Mouse (Mus musculus): ENCODE results near the gene Cabp1.
"Not testable (repeated sequence)": the region's sequence is repeated elsewhere in the genome, so short reads cannot be mapped to it uniquely, and the experiment has no call there.

Gene Cabp1

DNA sequence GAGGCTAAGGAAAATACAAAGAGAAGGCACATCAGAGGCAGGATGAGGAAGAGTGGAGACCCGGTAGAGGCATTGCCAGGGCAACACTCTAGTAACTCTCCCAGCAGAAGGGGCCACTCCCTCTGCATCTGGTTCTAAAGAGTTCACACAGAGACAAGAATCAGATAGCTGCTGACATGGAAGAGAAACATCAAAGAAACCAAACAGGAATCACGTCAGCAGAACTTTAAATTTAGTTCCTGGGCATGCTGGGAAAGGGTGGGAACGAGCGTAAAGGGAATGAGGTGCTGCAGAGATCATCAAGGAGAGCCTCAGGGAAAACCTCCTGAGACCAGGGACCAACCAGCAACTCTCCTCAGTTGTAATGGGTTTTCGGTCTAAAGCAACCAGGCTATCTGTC is 43.2 kb downstream of the Cabp1 start:
- DNase-seq (ENCODE audit: low read depth): no peak

DNA sequence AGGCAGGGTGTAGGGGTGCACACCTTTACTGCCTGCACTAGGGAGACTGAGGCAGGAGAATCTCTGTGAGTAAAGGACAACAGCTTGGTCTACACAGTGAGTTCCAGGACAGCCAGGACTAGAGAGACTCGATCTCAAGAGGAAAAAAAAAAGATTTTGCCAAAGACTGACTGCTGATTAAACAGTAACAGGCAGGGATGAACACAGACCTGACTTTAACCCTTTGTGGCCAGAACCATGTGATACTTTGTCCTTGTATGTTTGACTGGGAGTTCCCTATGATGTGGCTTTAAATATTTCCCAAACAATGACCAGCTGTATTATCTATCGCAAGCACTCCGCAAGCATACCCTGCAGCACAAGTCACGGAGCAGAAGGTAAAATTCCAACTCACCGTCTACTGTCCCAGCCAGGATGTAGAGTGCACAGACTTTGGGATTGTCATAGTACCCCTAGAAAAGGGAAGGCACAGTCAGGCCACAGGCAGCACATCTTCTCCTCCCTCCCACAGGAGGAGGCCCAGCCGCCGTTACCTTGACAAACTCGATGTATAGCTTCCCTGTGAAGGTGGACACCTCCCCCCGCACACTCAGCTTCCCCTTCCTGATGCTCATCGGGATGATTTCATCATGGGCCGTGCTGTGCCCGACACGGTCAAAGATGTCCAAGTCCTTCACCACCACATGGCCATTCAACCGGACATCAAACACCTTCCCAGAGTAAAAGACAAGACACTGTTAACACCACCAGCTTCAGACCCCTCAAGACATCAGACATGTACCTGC is 44.3 kb downstream of the Cabp1 start:
- DNase-seq (ENCODE audit: low read depth): no peak

DNA sequence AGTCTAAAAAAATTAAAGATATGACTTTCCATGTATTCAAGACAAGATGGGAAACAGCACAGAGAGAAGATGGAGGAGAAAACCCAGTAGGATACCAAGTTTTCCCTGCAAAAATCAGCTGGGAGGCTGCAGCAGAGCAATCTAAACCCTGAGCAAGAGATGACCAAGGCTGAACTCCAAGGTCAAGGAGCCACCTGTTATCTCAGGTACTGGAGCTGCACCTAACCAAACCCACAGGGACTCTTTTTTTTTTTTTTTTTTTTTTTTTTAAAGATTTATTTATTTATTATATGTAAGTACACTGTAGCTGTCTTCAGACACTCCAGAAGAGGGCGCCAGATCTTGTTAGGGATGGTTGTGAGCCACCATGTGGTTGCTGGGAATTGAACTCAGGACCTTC is 45.3 kb downstream of the Cabp1 start:
- DNase-seq (ENCODE audit: low read depth): not testable (repeated sequence)

DNA sequence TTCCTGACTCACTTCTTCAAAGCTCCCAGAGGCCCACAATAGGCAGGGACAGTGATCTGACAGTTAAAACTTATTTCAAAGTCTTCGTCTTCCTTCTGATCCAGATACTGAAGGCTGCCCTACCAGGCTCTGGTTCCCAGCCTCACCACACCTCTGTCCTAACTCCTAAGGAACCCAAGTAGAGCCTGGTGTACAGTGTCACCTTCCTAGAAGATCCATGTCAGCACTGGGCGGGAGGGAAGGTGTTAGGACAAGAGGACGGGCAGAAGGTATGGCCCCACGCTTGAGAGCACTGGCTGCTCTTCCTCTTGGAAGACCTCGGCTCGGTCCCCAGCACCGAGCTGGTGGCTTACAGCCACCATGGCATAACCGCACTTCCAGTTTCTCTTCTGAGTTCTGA is 45.8 kb downstream of the Cabp1 start:
- no peak for DNase-seq (ENCODE audit: low read depth)

DNA sequence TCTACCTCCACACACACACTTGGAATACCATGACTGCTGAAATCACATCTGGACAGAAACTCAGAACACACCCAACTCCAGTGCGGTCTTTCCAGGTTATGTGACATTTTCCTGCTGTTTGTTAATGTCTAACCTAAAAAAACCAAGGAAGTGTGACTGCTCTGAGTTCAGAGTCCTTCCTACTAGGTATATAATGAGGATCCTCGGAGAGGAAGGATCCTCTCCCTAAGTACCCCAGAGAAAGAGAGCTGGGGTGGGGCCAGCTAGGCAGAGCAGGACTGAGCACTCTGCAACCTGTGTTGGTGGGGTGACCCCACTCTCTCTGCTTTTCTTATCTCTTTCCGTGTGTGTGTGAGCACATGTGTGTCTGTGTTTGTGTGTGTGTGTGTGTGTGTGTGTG is 46.8 kb downstream of the Cabp1 start:
- no peak for DNase-seq (ENCODE audit: low read depth)

DNA sequence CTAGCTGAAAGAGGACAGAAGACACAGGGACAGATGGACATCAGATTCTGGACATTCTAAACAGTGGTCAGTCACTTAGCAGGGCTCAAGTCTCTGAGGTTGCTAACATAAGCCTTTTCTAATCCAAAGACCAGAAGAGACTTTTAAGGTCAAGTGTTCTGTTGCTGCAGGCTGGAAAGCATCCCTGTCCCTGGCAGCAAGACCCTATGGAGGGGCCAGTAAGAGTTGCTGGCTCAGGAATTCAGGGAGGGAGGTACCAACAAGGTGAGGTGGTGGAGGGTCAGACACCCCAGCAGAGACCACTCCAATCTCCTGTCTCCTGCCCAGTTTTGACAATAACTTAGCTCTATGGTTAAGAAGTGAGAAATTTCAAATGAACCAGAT is 47.4 kb downstream of the Cabp1 start:
- DNase-seq (ENCODE audit: low read depth): no peak

DNA sequence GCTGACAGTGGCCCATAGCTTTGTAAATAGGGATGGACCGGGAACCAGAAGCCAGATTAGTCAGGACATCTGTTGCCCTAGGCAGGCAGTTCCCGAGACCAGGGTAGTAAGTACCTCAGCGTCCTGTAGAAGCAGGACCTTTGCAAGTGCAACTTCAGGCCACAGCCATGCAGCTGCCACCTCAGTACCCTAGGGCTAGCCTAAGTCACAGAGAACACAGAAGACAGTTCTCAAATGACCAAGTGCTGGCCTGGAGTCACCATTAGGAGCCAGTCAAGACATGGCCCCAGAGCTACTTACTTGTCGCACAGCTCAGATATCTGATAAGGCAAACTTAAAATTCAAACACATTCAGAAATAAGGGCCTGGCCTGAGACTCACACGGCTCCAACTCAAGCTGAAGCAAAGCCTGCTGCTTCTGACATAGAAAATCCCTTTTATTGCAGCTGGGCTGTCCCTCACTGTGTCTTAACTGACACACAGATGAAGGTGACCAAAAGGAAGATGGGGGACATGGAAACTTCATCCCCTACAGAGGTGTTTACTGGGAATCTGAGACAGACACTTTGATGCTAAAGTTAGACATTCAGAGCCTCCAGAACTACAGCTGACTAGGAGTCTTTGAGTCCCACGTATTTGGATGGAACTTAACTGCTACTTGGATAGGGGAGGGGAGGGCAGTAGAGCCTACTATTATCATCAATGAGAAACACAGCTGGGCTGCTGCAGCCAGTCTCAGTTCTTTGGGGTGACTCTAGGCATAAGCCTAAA is 48.0 kb downstream of the Cabp1 start:
- DNase-seq (ENCODE audit: low read depth): no peak

DNA sequence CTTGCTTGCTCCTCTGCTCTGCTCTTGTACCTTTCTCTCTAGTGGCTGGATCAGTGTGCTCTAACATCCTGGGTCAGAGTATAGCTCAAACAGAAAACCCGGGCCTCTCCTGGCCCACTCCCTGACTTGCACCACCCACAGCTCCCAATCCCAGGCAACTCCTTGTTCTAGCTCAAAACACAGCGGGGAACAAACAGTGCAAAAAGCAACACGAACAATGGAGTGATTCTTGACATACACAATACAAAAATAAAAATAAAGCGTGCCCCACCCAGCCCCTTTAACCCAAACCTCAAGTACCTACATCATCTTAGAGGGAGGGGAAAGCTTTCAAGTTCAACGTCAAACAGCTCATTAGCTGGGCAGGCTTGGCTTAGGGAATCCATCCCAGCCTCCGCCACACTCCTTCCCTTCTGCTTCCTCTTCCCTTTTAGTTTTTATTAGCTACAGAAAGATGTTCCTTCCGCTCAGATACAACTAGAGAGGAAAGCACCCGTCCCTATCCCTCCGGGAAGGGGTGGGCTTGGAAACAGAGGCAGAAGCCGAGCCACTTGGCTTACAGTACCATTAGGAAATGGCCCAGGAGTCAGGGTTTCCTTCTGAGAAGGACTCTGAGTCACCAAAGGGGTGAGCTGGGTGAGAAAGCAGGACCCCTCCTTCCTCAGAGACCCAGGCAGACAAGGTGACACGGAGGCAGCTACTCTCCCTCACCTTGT is 48.8 kb downstream of the Cabp1 start:
- no peak for DNase-seq (ENCODE audit: low read depth)

DNA sequence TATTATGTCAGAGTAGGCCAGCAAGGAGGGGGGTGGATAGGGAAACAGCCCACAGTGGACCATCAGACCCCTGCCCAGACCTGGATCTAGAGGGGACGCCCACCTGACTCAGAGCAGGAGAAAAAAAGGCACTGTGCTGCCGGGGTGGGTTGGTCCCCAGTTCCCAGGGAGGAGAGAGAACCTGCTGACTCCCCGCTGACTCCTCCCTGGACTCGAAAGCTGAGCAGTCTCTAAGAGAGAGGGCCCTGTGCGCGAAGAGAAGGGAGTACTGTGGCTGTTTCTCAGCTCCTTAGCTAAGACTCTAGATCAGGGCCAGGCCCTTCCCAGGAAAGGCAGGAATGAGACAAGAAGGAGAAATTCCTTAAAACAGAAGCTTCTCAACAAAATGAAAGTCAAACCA is 49.7 kb downstream of the Cabp1 start:
- DNase-seq (ENCODE audit: low read depth): no peak

DNA sequence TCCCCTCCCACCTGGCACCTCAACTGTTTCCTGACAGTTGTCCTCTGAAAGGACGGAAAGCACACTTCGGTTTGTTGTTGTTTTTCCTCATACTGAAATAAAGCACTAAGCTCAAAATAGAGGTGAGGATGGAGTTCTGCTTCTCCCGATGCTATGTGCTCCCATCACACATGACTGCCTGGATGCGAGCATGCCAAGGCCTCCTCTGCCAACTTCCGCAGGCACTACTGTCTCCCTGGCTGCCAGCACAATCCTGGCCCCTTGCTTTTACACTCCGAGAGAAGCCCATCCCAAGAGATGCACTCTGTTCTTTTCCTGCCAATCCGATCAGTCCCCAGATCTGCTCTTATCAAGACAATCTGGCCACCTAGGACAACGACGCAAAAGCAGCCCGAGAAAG is 50.6 kb downstream of the Cabp1 start:
- no peak for DNase-seq (ENCODE audit: low read depth)

DNA sequence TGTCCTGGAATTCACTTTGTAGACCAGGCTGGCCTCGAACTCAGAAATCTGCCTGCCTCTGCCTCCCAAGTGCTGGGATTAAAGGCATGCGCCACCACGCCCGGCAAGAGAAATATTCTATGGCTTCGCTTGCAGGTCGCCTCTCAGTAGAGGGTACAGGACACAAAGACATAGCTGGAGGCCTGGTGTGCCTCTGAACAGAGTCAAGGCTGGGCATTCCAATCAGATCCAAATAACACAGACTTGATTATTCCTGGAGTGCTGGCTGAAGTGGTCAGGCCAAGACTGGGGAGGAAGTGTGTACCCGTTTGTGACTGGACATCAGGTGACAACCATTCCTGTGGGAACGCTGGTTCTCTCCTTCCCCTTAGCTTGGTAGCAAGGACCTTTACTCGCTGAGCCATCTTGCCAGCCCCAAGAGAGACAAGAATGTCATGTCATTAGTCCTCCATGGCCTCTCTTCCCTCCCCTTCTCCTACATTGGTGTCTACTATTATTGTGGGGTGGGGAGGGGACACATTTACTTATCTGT is 51.9 kb downstream of the Cabp1 start:
- DNase-seq (ENCODE audit: low read depth): no peak

DNA sequence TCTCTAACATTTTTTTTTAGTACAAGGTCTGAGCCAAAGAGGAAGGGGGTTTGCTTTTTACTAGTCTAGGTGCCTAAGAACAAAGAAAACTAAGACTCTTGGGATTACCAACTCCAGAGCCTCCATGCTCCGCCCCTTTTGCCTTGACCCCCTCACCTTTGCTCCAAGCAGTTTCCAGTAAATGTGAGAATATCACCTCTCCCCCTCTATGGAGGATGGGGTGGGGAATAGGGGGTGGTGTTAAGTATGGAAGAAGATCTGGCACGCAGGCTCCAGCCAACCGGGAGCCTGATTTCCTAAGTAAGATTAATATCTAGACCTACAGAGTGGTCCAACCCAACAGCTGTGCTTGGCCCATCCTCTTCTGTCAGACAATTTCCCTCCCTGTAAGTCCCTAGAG is 53.5 kb downstream of the Cabp1 start:
- DNase-seq (ENCODE audit: low read depth): no peak

DNA sequence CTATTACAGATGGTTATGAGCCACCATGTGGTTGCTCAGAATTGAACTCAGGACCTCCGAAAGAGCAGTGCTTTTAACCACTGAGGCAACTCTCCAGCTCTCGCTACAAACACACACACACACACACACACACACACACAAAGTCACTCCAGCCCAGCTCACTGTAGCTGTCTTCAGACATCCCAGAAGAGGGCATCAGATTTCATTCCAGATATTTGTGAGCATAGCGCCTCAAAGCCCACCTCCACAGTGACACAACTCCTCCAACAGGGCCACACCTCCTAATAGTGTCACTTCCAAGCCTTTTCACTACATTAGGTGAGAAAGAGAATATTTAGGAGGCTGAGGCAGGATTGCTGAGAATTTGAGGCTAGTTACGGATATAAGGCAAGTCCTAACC is 55.1 kb downstream of the Cabp1 start:
- DNase-seq (ENCODE audit: low read depth): no peak

DNA sequence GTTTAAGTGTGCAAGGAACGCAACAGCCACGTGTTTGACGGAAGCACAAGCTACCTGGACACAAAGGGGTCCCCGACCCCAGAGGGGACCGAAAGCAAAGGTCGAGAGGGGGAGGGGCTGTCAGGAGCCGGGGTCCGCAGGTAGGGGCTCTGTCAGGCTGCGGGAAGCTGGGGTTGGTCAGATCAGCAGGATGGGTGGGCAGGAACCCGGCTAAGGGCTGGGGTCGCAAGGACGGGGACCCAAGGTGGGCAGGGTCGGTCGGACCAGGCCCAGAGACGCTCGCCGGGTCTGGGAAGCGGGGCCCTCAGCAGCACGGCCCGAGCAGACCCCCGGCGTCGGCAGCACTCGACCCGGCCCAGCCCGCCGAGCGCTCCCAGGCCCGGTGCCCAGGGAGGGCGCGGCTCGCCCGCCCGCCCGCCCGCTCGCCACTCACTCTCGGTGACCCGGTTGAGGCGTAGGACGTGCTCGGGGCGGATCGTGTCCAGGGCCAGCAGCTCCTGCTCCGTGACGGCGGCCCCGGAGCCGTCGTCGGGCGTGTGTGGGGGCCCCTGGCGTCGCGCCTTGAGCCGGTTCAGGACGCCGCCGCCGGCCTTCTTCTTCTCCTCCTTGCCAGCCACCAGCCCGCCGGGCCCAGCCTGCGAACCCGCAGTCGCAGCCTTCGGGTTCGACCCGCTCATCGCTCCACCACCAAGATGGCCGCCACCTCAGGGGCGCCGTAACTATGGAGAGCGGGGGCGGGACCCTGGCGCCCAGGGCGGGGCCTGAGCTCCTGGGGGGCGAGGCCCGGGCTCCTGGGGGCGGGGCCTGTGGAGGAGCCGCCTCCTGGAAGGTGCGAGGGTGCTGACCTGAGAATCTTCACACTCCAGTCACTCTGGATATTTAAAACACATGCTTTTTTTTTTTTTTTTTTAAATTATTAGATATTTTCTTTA is 59.7 kb downstream of the Cabp1 start, which contains the start of gene Unc119b:
Unc119b (minus strand) TSS at position 742 of the 932 bp plus-strand sequence.
- peak; percentile 78 for DNase-seq (ENCODE audit: low read depth)

DNA sequence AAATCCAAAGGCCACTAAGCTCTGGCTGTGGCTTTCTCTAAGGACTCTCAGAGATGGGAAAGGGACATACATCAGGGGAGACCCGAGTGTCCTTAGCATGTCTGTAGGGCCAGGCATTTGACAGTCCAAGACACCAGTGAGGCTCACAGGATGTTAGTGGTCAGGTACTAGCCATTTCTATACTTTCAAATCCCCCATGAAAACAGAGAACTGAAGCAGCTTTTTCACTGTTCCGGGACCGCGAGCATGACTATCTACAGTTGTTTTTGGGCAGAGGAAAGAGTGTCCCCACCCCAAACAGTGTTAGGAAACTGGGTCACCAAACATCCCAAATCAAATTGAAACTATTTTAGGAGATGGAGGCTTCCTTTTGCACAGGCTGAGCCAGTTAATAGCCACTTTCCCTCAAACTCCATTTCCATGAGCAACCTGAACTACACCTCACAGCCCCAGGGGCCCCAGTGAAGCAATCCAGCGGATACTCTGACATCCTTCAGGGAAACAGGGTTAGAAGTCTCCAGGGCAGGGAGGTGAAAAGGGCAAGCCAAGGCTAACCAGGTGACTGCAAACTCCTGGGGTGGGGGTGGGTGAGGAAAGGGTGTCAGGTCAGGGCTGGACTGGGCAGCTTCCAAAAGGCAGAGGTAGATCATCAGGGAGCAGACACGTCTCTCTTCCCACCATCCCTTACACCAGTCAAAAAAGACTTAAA is 60.7 kb downstream of the Cabp1 start:
- DNase-seq (ENCODE audit: low read depth): no peak

DNA sequence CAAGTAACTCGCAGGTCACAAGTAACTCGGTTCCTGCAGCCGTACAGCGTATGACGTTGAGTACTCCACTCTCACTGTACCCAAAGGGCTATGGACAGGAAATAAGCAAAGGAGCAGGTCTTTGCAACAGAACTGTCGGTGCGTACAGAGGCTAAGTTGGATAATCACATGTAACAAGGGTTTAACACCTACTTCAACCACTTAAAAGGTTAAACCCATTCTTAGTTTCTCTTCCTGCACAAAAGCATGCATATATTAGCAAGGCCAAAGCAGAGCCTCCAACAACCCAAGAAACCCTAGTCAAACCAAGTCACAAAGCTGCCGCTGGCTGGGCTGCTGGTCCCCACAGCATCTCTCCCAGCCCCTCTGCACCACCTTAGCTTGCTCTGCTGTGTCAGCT is 61.7 kb downstream of the Cabp1 start:
- no peak for DNase-seq (ENCODE audit: low read depth)

DNA sequence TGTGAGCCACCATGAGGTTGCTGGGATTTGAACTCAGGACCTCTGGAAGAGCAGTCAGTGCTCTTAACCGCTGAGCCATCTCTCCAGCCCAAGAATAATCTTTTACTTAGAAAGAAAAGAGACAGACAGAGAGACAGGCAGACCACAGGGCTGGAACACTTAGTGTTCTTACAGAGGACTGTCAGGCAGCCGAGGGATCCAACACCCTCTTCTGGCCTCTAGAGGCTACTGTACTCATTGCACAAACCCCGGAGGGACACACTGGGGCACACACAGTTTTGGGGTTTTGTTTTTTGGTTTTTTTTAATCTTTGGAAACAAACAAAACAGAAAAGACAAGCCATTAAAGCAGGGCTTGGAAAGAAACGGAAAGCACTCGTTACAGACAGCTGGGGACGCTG is 64.9 kb downstream of the Cabp1 start:
- no peak for DNase-seq (ENCODE audit: low read depth)

DNA sequence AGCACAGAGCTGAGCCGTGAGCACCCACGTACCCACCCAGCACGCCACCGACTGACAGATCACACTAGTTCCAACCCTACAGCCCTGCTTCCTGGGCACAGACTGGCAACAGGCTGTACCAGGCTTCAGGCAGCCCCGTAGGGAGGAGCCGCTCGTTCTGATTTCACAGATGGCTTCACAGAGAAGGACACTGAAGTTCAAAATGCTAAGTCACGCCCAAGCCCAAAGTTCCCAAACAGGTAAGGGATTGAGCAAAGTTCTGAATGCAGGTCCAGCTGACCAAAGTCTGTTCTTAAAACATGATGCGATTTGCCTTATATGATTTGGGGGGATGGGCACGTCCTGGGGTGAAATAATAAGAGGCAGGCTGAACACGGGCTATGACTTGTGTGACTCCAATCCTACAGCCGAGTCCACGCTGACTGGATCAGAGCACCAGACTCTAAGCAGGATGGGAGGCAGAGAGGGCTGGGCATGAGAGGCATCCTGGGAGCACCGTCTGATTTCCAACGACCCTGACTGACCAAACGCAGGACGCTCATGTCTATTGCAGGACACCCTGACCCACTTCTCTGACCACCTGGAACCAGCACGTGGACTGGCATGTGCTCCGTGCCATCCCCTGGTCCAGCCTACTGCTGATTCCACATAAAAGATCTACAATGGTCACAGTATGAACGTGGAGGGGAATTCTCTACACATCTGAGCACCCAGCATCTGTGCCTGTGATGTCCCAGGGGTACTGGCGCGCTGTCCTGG is 66.6 kb downstream of the Cabp1 start:
- DNase-seq (ENCODE audit: low read depth): no peak

DNA sequence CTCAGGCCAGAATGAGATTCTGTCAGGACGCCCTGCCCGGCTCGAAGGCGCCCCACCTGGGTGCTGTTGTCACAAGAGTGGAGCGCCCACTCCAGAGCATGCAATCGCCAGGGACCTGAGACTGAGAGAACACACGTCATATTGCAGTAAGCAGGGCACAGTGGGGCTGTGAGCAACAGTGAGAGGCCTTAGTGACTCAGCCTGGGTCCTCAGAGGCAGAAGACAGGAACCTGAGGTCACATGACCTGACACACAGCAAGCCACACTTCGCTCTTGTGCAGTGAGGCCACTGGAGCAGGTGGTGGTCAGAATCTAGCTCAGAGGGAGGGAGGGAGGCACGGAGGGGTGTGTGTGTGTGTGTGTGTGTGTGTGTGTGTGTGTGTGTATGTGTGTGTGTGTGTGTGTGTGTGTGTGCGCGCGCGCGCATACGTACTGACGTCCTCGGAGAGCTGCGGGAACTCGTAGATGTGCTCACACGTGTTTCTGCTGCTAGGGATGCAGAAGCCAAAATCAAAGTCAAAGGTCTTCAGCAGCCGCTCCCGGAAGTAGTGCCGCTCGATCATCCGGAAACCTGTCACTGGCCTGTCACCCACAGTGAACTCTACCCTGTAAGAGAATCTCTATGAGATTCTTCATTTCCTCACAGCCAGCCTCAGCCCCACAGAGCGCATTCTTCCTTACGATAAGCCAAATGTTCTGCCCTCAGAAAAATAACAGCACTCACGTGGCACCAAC is 67.4 kb downstream of the Cabp1 start:
- DNase-seq (ENCODE audit: low read depth): no peak
